Mouse (Mus musculus): ENCODE data around the gene Depdc1b.

Depdc1b gene

DNA sequence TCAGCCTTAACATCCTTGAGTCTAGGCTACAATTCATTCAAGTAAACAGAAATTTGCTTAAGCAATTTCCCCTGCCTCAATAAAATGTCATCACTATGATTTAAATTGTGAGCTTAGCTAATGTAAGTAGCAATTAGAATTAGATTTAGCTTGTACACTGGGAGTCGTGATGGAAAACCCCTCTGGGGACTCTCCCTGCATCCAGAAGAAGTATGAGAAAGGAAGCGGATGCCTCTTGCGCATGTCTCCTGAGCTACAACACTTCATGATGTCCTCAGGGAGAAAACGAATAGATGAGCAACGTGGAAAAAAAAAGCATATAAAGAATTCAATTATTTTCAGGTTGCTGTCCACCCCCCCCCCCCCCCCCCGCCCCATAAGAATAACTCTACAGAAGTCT lies 112.7 kb downstream of the Depdc1b start:
- in situ Hi-C loops (cut with MboI, MseI), result no loop called here

DNA sequence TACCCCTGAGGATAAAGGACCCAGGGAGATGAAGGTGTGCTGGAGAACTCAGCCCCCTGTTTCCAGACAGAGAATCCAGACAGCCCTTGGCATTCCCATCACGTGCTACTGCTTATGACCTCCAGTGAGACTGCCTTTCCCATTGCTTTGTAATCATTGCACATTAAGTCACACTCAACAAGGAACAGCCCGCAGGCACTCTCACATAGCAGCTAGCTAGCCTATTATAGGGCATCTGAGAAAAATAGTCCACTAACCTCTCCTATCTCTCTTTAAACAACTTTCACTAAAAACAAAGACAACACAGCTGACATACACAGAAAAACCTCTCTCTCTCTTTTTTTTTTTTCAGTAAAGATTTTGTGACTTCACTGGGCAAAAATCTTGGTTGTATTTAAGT lies 113.5 kb downstream of the Depdc1b start:
- in situ Hi-C loops (cut with MboI, MseI), result no loop called here

- in situ Hi-C loops (cut with MboI, MseI), result no loop called here
Measured at GRCm38 (mm10) chr13:108431776-108432175, 115.6 kb downstream of the Depdc1b start.

DNA sequence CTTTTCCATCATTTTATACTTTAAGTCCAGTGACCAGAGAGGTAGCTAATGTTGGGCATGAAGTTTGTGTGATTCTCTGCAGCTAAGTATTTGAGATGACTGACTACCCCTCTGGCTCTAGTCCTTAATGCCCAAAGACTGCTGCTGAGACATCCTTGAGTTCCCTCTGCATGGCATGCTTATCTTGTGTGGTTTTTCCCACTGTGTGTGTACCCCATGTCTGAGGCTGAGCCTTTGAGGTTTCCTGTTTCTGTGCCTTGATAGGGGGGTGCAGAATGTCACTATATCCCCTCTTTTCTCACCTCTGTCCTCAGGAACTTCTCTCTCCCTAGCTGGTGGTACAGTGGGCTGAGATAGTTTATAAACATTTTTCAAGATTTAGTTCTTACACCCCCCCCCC lies 119.6 kb downstream of the Depdc1b start:
- in situ Hi-C loops (cut with MboI, MseI), result no loop called here

DNA sequence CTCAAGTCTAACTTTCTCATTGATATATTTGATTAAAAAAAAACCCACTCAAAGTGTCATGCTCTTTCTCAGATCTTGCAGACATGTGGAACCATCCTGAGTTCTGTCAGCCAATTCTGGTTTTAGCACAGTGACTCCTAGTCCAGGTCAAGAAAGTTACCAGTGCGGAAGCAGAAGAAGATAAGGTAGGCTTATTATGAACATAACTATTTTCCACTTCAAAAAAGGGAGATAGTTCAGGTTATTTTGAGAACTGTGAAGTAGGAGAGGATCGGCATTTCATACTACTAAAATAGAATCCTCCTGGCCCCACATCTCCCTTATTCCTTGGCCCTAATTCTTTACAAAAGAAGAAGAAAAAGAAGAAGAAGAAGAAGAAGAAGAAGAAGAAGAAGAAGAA lies 121.3 kb downstream of the Depdc1b start:
- in situ Hi-C loops (cut with MboI, MseI), result no loop called here

DNA sequence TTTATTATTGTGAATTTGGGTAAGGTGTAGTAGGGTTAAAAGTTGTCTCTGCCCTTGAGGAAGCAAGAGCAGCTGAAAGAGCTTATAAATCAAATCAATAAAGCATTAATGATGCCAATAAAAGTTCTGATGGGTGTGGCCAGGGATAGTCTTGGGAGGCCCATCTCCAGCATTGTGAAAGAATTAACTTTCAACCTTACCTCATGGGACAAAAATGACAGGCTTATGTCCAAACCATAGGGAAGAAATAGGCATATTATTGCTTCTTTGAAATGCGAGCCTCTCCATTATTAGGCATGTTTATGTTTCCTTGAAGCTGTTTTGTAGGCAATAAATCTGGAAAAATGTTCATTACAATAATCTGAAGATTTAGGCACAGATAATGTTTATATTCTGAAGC lies 122.9 kb downstream of the Depdc1b start:
- in situ Hi-C loops (cut with MboI, MseI), result no loop called here

DNA sequence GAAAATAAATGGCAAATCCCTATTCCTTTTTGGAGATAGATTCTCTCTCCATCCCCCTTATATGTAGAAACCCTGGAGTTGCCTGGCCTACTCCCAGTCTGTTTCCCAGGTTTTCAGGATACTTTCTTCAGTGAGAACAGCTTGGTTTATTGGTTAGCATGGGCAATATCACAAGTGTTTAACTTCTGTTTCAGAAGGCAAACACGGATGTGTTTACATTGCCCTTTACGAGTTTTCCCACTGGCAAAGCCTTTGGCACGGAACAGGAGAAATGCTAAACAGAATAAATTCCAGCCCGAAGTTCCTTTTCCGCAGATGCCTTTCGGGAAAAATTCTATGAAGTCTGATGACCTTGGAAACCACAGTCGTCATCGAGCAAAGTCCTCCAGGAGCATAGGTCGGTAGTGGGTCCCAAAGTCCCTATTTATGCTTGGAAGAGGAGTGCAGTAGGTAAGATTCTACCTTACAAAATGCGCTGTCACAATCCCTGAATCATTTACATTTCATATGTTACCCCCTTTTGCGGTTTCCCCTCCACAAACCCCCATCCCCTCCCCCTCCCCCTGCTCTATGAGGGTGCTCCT lies 132.3 kb downstream of the Depdc1b start:
- in situ Hi-C loops (cut with MboI, MseI), result no loop called here

DNA sequence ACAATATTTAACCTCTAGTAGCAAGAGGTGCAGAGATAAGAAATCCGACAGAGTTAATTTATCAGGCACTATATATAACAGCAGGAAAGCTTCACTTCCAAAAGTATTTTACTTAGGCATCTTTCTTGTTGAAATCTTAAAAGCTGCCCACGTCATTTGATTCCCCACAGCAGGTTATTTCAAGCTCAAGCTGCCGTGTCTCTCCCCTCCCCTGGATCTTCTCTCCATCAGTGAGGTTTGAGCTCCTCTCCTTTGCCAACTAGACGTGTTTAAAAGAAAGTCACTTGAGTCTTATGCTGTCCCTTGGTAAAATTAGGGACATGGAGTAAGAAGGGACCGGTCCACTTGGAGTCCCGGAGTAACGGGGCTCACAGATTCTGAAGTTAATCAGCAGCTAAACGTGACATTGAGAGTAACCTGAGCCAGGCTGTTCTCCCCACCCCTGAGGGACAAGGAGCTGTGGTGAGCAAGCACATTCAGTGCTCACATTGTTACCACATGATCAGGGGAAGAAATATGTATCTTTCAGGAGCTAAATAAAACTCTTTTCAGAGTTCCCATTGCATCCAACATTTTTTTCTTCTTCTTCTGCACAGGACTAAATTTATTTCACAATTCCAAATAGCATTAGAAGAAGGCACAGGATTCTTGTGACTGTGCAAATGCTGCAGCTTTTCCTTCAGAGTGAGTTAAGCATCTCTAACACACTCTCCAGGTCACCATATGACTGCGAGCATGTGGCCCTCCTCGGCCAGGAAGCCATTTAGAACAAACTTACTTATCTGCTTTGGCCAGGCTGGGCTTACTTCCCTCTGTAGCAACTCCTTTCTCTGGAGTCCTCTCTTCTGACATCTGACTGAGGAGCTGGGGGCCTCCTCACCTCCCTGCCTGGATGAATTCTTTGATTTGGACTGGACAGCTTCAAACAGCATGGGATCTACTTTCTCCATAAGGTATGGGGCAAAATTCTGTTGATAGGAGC lies 133.3 kb downstream of the Depdc1b start, which contains the start of gene Pde4d:
Gene Pde4d, plus strand, starts transcription at position 833 of the 982 bp plus-strand sequence.
- in situ Hi-C loops (cut with MboI, MseI), result no loop called here

DNA sequence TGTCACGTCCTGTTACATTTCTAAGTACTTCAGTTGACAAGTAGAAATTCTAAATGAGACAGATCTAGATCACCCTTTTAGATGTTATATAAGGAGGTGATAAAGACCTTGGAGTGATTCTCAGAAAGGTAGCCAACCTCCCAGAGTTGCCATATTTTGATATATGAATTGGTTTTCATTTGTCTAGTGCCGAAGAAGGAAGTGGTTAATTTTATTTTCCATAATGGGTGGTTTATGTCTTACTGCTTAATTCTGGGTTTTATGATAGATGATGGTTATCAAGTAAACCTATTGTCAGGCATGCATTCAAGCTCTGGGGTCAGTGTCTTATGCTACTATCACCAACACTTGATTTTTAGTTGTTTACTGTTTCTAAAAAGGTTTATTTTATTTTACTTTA lies 135.0 kb downstream of the Depdc1b start:
- in situ Hi-C loops (cut with MboI, MseI), result no loop called here

DNA sequence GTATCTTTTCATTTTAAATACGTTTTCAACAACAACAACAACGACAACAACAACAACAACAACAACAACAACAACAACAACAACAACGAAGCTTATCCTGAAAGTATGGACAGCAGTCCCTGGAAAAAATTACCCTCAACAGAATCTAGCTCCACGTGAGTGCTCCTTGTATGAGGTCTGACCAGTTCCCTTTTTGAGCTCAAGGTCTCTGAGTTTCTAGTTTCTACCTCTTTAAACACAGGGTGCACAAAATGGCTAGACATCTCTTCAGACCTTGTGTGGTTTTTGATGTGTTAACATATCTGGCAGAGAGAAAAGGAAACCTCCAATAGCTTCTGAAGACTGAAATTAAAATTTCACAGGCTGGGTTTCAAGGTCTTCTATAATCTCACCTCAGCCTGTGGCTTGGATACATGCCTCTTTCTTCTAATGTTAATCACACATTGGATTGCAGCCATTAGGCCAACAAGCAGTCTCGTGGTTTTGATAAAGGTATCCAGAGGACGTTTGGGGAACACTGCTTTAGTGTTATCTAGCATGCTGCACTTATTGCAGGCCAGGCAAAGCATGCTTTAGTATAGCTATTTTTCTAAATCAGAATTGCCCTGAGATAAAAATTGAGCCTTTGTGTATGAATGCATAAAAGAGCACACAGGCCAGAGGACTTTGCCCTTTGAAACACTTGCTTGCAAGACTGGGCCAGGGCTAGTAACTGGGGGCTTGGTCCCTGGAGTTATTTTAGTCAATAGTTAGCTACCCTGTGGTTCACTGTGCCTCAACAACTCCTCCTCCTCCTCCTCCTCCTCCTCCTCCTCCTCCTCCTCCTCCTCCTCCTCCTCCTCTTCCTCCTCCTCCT lies 137.2 kb downstream of the Depdc1b start:
- in situ Hi-C loops (cut with MboI, MseI), result no loop called here

All from T-helper 17 cell (primary cell).